Mouse (Mus musculus): ENCODE data around the gene Ap1m1.

The Ap1m1 gene

GRCm38 (mm10) chr8:72239499-72240402 lies at the start of gene Ap1m1:
Gene Ap1m1 (plus strand): TSS chr8:72240018.
- peak; percentile 99 for DNase-seq (ENCODE audit: low read depth, low spot score)

- DNase-seq (ENCODE audit: low read depth, low spot score) = no peak
Observed at GRCm38 (mm10) chr8:72190215-72190539, 49.6 kb upstream of the Ap1m1 start.

- no peak for DNase-seq (ENCODE audit: low read depth, low spot score)
Observed at GRCm38 (mm10) chr8:72192065-72192464, 47.8 kb upstream of the Ap1m1 start.

DNA sequence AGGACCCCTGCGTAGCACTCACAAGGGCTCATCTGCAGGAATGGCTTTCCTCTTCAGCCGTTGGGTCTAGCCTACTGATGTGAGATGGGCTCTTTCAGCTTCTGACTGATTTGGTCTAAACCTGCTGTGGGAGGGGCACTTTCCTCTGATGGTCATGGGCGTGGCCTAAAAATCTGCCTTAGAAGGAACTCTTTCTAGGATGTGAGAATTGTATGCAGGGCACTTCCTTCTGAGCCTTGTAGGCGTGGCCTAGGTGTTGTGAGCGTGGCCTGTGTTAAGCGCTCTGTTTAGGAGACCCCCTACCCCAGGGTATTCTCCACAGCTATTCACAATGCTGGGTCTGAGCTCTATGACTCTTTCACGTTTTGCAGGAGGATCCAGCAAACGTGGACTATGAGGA lies 41.8 kb upstream of the Ap1m1 start:
- DNase-seq (ENCODE audit: low read depth, low spot score) = no peak

DNA sequence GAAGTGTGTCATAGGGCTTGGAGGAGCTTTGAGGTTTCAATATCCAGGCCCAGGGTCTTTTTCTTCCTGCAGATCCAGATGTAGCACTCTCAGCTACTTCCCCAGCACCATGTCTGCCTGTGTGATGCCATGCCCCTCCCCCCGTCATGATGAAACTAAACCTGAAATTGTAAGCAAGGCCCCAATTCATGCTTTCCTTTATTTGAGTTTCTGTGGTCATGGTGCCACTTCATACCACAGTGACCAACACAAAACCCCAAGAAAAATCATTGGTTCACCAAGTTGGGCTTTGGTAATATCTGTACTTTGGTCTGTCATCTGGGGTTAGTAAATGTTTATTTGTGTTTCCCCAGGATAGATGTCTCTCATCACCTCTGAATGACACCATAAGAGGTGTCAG lies 31.2 kb upstream of the Ap1m1 start:
- no peak for DNase-seq (ENCODE audit: low read depth, low spot score)

DNA sequence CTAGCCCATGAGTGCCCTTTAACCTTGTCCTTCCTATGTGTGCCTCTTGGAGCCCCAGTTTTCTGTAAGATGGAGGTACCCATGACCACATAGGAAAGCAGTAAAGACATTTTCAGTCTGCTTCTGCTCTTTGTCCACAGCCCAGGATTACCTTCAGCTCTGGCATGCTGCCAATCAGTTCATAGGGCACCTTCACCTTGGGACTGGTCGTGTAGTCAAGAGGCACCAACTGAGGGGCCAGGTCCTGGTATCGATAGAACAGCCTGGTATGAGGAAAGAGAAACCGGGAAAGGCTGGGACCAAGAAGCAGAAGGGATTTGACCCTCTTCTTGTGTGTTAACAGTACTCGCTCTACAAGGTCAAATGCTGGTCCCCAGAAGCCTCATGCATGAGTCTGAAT lies 29.6 kb upstream of the Ap1m1 start:
- DNase-seq (ENCODE audit: low read depth, low spot score) = no peak

GRCm38 (mm10) chr8:72210710-72211109 lies 29.1 kb upstream of the Ap1m1 start:
- no peak for DNase-seq (ENCODE audit: low read depth, low spot score)

DNA sequence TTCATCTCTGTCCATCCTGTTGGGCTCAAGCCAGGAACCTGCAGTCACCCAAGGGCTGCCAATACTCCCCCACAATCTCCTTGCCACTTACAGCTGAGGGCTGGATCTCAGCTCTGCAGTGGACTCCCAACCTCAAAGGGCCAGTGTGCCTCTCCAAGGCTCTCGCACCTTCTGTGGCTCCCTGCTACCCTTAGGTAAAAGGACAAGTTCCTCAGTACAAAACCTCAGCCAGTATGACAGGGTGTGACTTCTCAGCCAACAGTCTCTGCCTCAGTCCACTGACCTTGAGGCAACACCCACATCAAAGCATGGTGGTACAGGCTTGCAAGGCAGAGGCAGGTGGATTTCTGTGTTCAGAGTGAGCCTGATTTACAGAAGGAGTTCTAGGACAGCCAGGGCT lies 28.0 kb upstream of the Ap1m1 start:
- DNase-seq (ENCODE audit: low read depth, low spot score) = no peak

DNA sequence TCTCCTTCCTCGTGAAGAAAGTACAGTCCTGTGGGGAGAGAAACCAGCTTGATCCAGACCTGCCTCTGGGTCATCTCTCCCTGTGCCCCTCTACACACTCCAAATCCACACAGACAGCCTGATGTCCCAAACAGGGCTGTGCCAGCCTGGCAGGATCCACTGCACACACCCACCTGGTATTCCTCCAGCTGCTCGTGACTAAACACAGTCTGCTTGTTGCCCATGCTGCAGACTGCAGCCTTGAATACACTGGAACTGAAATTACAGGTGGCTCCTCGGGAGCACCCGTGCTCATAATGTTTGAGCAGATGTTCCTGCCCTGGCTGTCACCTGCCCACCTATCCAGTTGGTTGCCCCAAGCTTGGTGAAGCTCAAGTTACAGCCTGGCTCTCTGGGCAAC lies 27.1 kb upstream of the Ap1m1 start, which contains the start of gene Cib3:
TSS of gene Cib3 (minus strand) at position 87 of the 400 bp plus-strand sequence.
- no peak for DNase-seq (ENCODE audit: low read depth, low spot score)

DNA sequence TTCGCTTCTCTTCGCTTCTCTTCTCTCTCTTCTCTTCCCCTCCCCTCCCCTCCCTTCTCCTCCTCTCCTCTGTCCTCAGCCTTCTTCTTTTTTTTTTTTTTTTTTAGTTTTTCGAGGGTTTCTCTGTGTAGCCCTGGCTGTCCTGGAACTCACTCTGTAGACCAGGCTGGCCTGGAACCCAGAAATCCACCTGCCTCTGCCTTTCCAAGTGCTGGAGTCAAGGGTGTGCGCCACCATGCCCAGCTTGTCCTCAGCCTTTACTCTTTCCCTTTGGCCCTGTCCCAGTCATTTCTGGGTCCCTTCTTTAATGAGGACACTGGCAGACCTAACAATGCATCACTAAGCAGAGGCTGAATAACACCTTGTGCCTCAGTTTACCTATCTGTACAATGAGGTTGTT lies 26.3 kb upstream of the Ap1m1 start, which contains the start of gene Gm11034:
TSS of gene Gm11034 (minus strand) at position 101 of the 400 bp plus-strand sequence.
- DNase-seq (ENCODE audit: low read depth, low spot score) = no peak

- no peak for DNase-seq (ENCODE audit: low read depth, low spot score)
Observed at GRCm38 (mm10) chr8:72215060-72215459, 24.8 kb upstream of the Ap1m1 start.

- DNase-seq (ENCODE audit: low read depth, low spot score) = no peak
Observed at GRCm38 (mm10) chr8:72215871-72216270, 23.9 kb upstream of the Ap1m1 start.

DNA sequence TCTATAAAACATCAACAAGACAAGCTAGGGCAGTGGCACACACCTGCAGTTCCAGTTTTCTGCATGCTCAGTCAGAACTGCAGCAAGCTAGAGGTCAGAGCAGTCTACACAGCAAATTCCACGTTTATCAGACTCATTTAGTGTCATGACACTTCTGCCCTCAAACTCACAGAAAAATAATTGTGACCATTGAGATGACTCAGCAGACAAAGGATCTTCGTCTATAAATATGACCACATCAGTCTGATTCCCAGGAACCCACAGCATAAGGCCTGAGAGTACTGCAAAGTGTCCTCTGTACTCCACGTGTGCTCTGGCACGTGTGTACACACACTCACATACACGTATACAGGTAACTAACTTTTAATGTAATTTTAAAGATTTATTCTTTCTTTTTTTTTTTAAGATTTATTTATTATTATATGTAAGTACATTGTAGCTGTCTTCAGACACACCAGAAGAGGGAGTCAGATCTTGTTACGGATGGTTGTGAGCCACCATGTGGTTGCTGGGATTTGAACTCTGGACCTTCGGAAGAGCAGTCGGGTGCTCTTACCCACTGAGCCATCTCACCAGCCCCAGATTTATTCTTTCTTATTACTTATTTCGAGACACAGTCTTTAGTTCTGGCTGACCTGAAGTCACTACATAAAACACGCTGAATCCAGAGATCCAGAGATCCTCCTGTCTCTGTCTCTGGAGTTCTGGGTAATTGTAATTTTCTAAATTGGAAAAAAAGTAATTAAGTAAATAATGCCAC lies 20.9 kb upstream of the Ap1m1 start:
- no peak for DNase-seq (ENCODE audit: low read depth, low spot score)

DNA sequence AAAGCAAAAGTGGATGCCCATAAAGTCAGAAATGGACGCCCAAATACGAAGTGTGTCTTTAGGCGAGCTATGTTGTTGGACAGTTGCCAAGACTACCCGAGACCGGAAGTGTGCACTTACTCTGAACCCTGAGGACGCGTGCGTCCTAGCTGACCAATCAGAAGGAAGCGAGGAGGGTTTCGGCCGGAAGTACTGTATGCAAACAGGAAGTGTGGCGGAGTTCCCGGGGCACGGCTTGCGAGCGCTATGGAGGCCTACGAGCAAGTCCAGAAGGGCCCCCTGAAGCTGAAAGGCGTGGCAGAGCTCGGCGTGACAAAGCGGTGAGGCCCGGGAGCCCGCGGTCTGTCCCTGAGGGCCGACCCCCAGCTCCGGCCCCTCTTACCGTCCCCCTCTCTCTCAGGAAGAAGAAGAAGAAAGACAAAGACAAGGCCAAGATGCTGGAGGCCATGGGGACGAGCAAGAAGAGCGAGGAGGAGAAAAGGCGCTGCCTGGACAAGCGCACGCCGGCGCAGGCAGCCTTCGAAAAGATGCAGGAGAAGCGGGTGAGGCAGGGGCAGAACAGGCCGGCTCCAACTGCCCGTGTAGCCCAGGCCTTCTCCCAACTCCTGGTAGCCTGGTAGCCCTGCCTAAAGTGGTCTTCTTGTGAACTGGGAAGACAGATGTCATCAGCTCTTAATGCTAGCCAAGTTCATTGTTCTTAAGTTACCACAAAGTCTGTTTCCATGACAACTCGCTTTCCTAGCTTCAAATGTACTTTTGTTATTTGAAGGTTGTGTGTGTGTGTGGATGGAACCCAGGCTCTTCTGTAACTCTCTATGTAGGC lies 20.1 kb upstream of the Ap1m1 start, which contains the start of gene Fam32a:
TSS of gene Fam32a (plus strand) at position 190 of the 823 bp plus-strand sequence.
- peak; percentile 99 for DNase-seq (ENCODE audit: low read depth, low spot score)

- no peak for DNase-seq (ENCODE audit: low read depth, low spot score)
Observed at GRCm38 (mm10) chr8:72220758-72221157, 19.1 kb upstream of the Ap1m1 start.

DNA sequence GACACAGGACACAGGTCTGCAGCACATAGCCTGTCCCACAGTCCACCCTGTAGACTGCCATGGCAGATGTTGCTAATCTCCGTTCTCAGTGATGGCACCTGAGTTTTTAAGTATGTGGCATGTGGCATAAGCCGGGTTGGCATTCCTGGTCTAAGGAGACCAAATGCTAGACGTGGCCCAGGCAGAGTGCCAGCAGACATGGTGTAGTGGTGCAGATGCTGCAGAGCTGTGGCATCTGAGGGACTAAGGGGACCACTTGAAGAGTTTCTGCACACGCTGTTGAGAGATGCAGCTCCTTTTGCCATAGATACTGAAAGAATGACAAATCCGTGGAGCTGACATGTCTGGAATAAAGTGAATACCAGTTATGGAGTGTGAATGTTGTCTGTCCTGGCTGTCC lies 17.2 kb upstream of the Ap1m1 start:
- DNase-seq (ENCODE audit: low read depth, low spot score) = no peak

GRCm38 (mm10) chr8:72240403-72240763 lies 565 bp downstream of the Ap1m1 start:
- DNase-seq (ENCODE audit: low read depth, low spot score) = no peak

- no peak for DNase-seq (ENCODE audit: low read depth, low spot score)
Observed at GRCm38 (mm10) chr8:72240951-72241350, 1.1 kb downstream of the Ap1m1 start.

DNA sequence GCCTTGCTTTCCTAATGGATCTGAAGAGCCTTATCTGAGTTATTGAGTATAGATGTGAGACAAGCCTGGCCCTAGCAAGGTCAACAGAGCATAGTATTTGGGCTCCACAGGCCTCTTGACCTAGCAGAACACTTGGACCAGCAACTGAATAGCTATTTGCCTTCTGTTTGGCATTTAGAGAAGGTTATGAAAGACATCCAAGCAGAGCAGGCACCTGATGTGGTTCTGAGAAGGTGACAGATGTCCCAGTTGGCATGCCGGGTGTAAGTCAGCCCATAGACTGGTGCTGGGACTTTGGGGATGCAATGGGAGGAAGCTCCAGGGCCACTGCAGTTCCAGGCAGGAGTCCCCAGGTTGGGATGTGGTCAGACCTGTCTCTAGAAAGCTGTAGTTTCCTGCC lies 2.4 kb downstream of the Ap1m1 start:
- no peak for DNase-seq (ENCODE audit: low read depth, low spot score)

GRCm38 (mm10) chr8:72244610-72245009 lies 4.8 kb downstream of the Ap1m1 start:
- no peak for DNase-seq (ENCODE audit: low read depth, low spot score)

GRCm38 (mm10) chr8:72257171-72257901 lies 17.5 kb downstream of the Ap1m1 start:
- peak; percentile 53 for DNase-seq (ENCODE audit: low read depth, low spot score)
